Mouse (Mus musculus): Measurements from ENCODE around the gene Catsper4. TPM values are rescaled to one million over a fixed set of nuclear protein-coding genes. Genes with fewer than 3 reads are reported as not detected.
A peak's percentile ranks its signal among the peaks of the same experiment; 100 is the strongest.

The Catsper4 gene
- polyA plus RNA-seq, 1 experiment from 2014 or later: not detected

- 14% methylated on average over 4 of the region's 4 CpGs for WGBS
- 0 out of 2 replicates have a peak overlapping the region, but pooled peaks have one; percentile 21 for H3K4me2 ChIP-seq (replicated peaks)
These were observed 28.7 kb upstream of the Catsper4 start for GRCm38 (mm10) chr4:134255854-134256253.

GRCm38 (mm10) chr4:134254835-134255234 lies 27.7 kb upstream of the Catsper4 start:
- H3K36me3 ChIP-seq: no peaks in the 10 kb centered on the region
- peaks cover 74% of the 10 kb centered on the region for H3K4me1 ChIP-seq
- H3K4me3 ChIP-seq: no peak overlapping the region
- peaks cover 54% of the 10 kb centered on the region for H3K27me3 ChIP-seq (replicated peaks)
- ATAC-seq (ENCODE audit: low FRiP score, low read depth): no peak
- H3K4me2 ChIP-seq (replicated peaks): no peak overlapping the region; the same call in 1 of the 2 replicates
- no peak overlapping the region for H3K27ac ChIP-seq
- H3K9ac ChIP-seq: no peak overlapping the region
- H3K9me3 ChIP-seq: no peaks in the 10 kb centered on the region
- 15% methylated on average over 3 of the region's 3 CpGs for WGBS

More at GRCm38 (mm10) chr4:134255854-134256253, 28.7 kb upstream of the Catsper4 start:
- no peak overlapping the region for H3K27ac ChIP-seq
- H3K36me3 ChIP-seq: no peaks in the 10 kb centered on the region
- no peak overlapping the region for H3K4me3 ChIP-seq
- H3K9ac ChIP-seq: no peak overlapping the region
- no peak for ATAC-seq (ENCODE audit: low FRiP score, low read depth)
- H3K27me3 ChIP-seq (replicated peaks): peaks cover 44% of the 10 kb centered on the region
- peaks cover 64% of the 10 kb centered on the region for H3K4me1 ChIP-seq
- H3K9me3 ChIP-seq: no peaks in the 10 kb centered on the region

- H3K4me3 ChIP-seq: peak within 1 kb of the TSS; percentile 21
- 1% methylated on average over 13 of the region's 13 CpGs for WGBS
- no peaks in the 10 kb centered on the region for H3K36me3 ChIP-seq
- peak within 1 kb of the TSS; percentile 84 for H3K4me2 ChIP-seq (replicated peaks)
- H3K27ac ChIP-seq: no peak within 1 kb of the TSS
- H3K9me3 ChIP-seq: no peaks in the 10 kb centered on the region
- H3K27me3 ChIP-seq (replicated peaks): peaks cover 63% of the 10 kb centered on the region
- no peak for ATAC-seq (ENCODE audit: low FRiP score, low read depth)
- H3K9ac ChIP-seq: 0 out of 2 replicates have a peak within 1 kb of the TSS, but pooled peaks have one; percentile 1
- peaks cover 78% of the 10 kb centered on the region for H3K4me1 ChIP-seq
These were observed 26.6 kb upstream of the Catsper4 start, which contains the start of gene Grrp1 for GRCm38 (mm10) chr4:134253722-134254324. TSS of gene Grrp1 (minus strand) at chr4:134254106.

- ATAC-seq (ENCODE audit: low FRiP score, low read depth): no peak
- Histone ChIP-seq H3K27ac (no peak overlapping the region), H3K4me1 (peaks cover 78% of the 10 kb centered on the region), H3K9me3 (no peaks in the 10 kb centered on the region), H3K36me3 (no peaks in the 10 kb centered on the region), H3K4me2 (replicated peaks) (peak overlapping the region; percentile 84), H3K4me3 (peak overlapping the region; percentile 21), H3K9ac (0 out of 2 replicates have a peak overlapping the region, but pooled peaks have one; percentile 57), H3K27me3 (replicated peaks) (peaks cover 67% of the 10 kb centered on the region)
- WGBS: 1% methylated on average over 15 of the region's 15 CpGs
These were observed 25.9 kb upstream of the Catsper4 start for GRCm38 (mm10) chr4:134252911-134253721.

- Histone ChIP-seq H3K4me1 (peaks cover 73% of the 10 kb centered on the region), H3K27me3 (replicated peaks) (peaks cover 71% of the 10 kb centered on the region), H3K4me3 (peak overlapping the region; percentile 44), H3K36me3 (no peaks in the 10 kb centered on the region), H3K9me3 (no peaks in the 10 kb centered on the region), H3K9ac (peak overlapping the region; percentile 57), H3K4me2 (replicated peaks) (peak overlapping the region; percentile 84), H3K27ac (no peak overlapping the region)
- WGBS: 4% methylated on average over 22 of the region's 22 CpGs
- no peak for ATAC-seq (ENCODE audit: low FRiP score, low read depth)
These were observed 25.1 kb upstream of the Catsper4 start for GRCm38 (mm10) chr4:134252131-134252910.

GRCm38 (mm10) chr4:134251241-134252130 lies 24.3 kb upstream of the Catsper4 start:
- under 1% methylated on average over 91 of the region's 91 CpGs for WGBS
- Histone ChIP-seq H3K27ac (peak overlapping the region; percentile 21), H3K4me3 (peak overlapping the region; percentile 44), H3K9me3 (no peaks in the 10 kb centered on the region), H3K27me3 (replicated peaks) (peaks cover 79% of the 10 kb centered on the region), H3K9ac (peak overlapping the region; percentile 57), H3K36me3 (no peaks in the 10 kb centered on the region), H3K4me2 (replicated peaks) (peak overlapping the region; percentile 84), H3K4me1 (peaks cover 64% of the 10 kb centered on the region)
- peak; percentile 38; the same call in 1 of the 2 replicates for ATAC-seq (ENCODE audit: low FRiP score, low read depth)

- peak overlapping the region; percentile 84 for H3K4me2 ChIP-seq (replicated peaks)
- H3K27ac ChIP-seq: no peak overlapping the region
- H3K36me3 ChIP-seq: no peaks in the 10 kb centered on the region
- H3K27me3 ChIP-seq (replicated peaks): peaks cover 82% of the 10 kb centered on the region
- peak overlapping the region; percentile 44 for H3K4me3 ChIP-seq
- WGBS: 8% methylated on average over 10 of the region's 10 CpGs
- no peak for ATAC-seq (ENCODE audit: low FRiP score, low read depth)
- H3K4me1 ChIP-seq: peaks cover 63% of the 10 kb centered on the region
- H3K9ac ChIP-seq: peak overlapping the region; percentile 57; the same call in 1 of the 2 replicates
- no peaks in the 10 kb centered on the region for H3K9me3 ChIP-seq
These were observed 23.7 kb upstream of the Catsper4 start for GRCm38 (mm10) chr4:134250930-134251240.

- peaks cover 66% of the 10 kb centered on the region for H3K4me1 ChIP-seq
These were observed 23.1 kb upstream of the Catsper4 start for GRCm38 (mm10) chr4:134250116-134250929.

GRCm38 (mm10) chr4:134249651-134250050 lies 22.5 kb upstream of the Catsper4 start:
- H3K9ac ChIP-seq: peak overlapping the region; percentile 44; the same call in 1 of the 2 replicates
- no peaks in the 10 kb centered on the region for H3K36me3 ChIP-seq
- H3K4me3 ChIP-seq: peak overlapping the region; percentile 36
- peak; percentile 38; the same call in 1 of the 2 replicates for ATAC-seq (ENCODE audit: low FRiP score, low read depth)
- under 1% methylated on average over 30 of the region's 30 CpGs for WGBS
- H3K4me2 ChIP-seq (replicated peaks): peak overlapping the region; percentile 84
- no peaks in the 10 kb centered on the region for H3K9me3 ChIP-seq
- H3K4me1 ChIP-seq: peaks cover 65% of the 10 kb centered on the region
- peaks cover 75% of the 10 kb centered on the region for H3K27me3 ChIP-seq (replicated peaks)
- no peak overlapping the region for H3K27ac ChIP-seq

More at GRCm38 (mm10) chr4:134250116-134250929, 23.1 kb upstream of the Catsper4 start:
- no peak for ATAC-seq (ENCODE audit: low FRiP score, low read depth)
- 6% methylated on average over 27 of the region's 27 CpGs for WGBS
- peaks cover 78% of the 10 kb centered on the region for H3K27me3 ChIP-seq (replicated peaks)
- peak overlapping the region; percentile 57; the same call in 1 of the 2 replicates for H3K9ac ChIP-seq
- H3K9me3 ChIP-seq: no peaks in the 10 kb centered on the region
- H3K4me2 ChIP-seq (replicated peaks): peak overlapping the region; percentile 84
- peak overlapping the region; percentile 44 for H3K4me3 ChIP-seq
- H3K36me3 ChIP-seq: no peaks in the 10 kb centered on the region
- H3K27ac ChIP-seq: no peak overlapping the region

- H3K4me1 ChIP-seq: peaks cover 47% of the 10 kb centered on the region
These were observed 19.6 kb upstream of the Catsper4 start, which contains the start of gene Gm30191 for GRCm38 (mm10) chr4:134246719-134247258. TSS of gene Gm30191 (plus strand) at chr4:134246935.

More at GRCm38 (mm10) chr4:134246719-134247258, 19.6 kb upstream of the Catsper4 start, which contains the start of gene Gm30191:
- Histone ChIP-seq H3K36me3 (no peaks in the 10 kb centered on the region), H3K4me2 (replicated peaks) (peak within 1 kb of the TSS; percentile 98), H3K9ac (0 out of 2 replicates have a peak within 1 kb of the TSS, but pooled peaks have one; percentile 84), H3K4me3 (peak within 1 kb of the TSS; percentile 81), H3K27me3 (replicated peaks) (peaks cover 48% of the 10 kb centered on the region), H3K9me3 (no peaks in the 10 kb centered on the region), H3K27ac (no peak within 1 kb of the TSS)
- WGBS: 74% methylated on average over 7 of the region's 7 CpGs
- ATAC-seq (ENCODE audit: low FRiP score, low read depth): no peak

All from neural tube, embryonic 12.5 days (tissue).